Mouse (Mus musculus) heart, embryonic 11.5 days (tissue): ENCODE results near the gene Fam234b. TPM values are rescaled to one million over a fixed set of nuclear protein-coding genes. Genes with fewer than 3 reads are reported as not detected.

Experiments
- ATAC-seq: fragments of 200-750 bp; cut with Nextera tagmentation; replicated peaks from 2 replicates; pipeline ENCODE4 v1.8.0; 2017; ENCODE audit warnings: moderate library complexity; ENCODE audit not compliant: insufficient number of reproducible peaks, low FRiP score, low TSS enrichment
- H3K27ac ChIP-seq: fragments of 300-500 bp; sonication (generic); 2 replicates; pipeline ENCODE4 v1.5.1; 2014; ENCODE audit warnings: mild to moderate bottlenecking, low read depth, low read length
- H3K27me3 ChIP-seq: fragments of 300-500 bp; sonication (generic); 2 replicates; pipeline ENCODE4 v1.6.1; 2014; ENCODE audit warnings: mild to moderate bottlenecking, low read length, mixed read lengths; ENCODE audit not compliant: control insufficient read depth, insufficient read depth
- H3K36me3 ChIP-seq: fragments of 300-500 bp; sonication (generic); 2 replicates; pipeline ENCODE4 v1.6.1; 2014; ENCODE audit warnings: mild to moderate bottlenecking, low read length, moderate library complexity, mixed read lengths; ENCODE audit not compliant: control insufficient read depth, insufficient read depth
- H3K4me1 ChIP-seq: fragments of 300-500 bp; sonication (generic); 2 replicates; pipeline ENCODE4 v1.6.1; 2014; ENCODE audit warnings: low read length; ENCODE audit not compliant: control insufficient read depth, insufficient read depth
- H3K4me2 ChIP-seq: fragments of 300-500 bp; sonication (generic); 2 replicates; pipeline ENCODE4 v1.6.1; 2014; ENCODE audit warnings: mild to moderate bottlenecking, moderate library complexity
- H3K4me3 ChIP-seq: fragments of 300-500 bp; sonication (generic); 2 replicates; pipeline ENCODE4 v1.5.1; 2014; ENCODE audit warnings: low read depth, low read length
- H3K9ac ChIP-seq: fragments of 300-500 bp; sonication (generic); 2 replicates; pipeline ENCODE4 v1.6.1; 2014; ENCODE audit warnings: mild to moderate bottlenecking, low read depth, low read length, moderate library complexity
- H3K9me3 ChIP-seq: fragments of 300-500 bp; sonication (generic); replicated peaks from 2 replicates; pipeline ENCODE4 v1.6.1; 2016; ENCODE audit warnings: low read length; ENCODE audit not compliant: control insufficient read depth
- WGBS: fragments of 180-500 bp; shearing (Covaris S2); extraction: QIAGEN DNeasy Blood & Tissue Kit; methylation state at CpG from one replicate; pipeline ENCODE4 v1.1.7; 2014; ENCODE audit not compliant: insufficient replicate concordance; 5-methylcytosine and 5-hydroxymethylcytosine counted together
- polyA plus RNA-seq: library from polyadenylated mRNA; unstranded; fragments of >200 nt; fragmentation: Nextera tagmentation; extraction: Ambion mirVana; gene quantifications from 2 replicates; pipeline ENCODE4 v1.2.1, GENCODE M21; 2014

The Fam234b gene
- polyA plus RNA-seq, 1 experiment from 2014 or later: 11.3 TPM

DNA sequence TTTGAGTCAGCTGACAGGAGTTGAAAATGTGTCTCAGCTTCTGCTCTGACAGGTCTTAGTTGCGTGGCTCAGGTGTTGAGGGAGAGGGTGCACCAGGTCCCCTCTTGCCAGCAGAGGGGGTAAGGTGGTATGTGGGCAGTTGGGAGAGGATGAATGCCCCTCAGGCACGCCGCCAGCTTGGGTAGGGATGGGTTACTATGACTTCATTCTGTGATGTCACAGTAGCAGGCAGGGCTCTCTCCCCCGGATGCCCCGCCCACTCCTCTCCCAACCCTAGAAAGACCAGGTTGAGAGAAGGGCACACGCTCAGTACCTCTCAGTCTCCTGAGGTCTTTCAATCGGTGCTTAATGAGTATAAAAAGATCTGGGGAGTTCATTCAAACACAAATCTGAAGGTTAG, 56.4 kb downstream of the Fam234b start, which contains the start of gene Gsg1:
Gene Gsg1, minus strand, starts transcription at position 199 of the 400 bp plus-strand sequence.
- H3K4me3 ChIP-seq: no peak within 1 kb of the TSS
- no peaks in the 10 kb centered on the region for H3K9me3 ChIP-seq
- H3K4me2 ChIP-seq: no peak within 1 kb of the TSS
- peaks cover 14% of the 10 kb centered on the region for H3K4me1 ChIP-seq
- no peaks in the 10 kb centered on the region for H3K36me3 ChIP-seq
- no peak within 1 kb of the TSS for H3K9ac ChIP-seq
- 82% methylated on average over 7 of the region's 7 CpGs for WGBS
- H3K27me3 ChIP-seq: no peaks in the 10 kb centered on the region
- H3K27ac ChIP-seq: no peak within 1 kb of the TSS
- no peak for ATAC-seq

DNA sequence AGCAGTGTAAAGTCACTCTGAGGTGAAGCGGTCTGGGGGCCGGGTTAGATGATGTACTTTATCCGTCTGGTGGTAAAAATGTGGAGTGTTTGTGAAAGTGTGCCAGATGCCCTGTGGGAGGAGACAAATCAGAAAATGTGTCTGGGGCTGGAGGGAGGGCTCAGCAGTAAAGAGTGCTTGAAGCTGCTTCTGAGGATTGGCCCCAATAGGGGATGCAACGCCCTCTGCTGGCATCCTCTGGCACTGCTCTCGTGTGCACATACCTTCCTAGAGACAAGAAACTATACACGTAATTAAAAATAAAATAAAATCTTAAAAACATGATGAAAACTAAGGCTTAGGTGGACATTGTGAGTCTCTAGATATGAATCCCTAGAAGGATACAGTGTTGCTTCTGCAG, 62.7 kb downstream of the Fam234b start:
- no peak overlapping the region for H3K27ac ChIP-seq
- H3K27me3 ChIP-seq: no peaks in the 10 kb centered on the region
- no peaks in the 10 kb centered on the region for H3K36me3 ChIP-seq
- ATAC-seq: no peak
- no peaks in the 10 kb centered on the region for H3K4me1 ChIP-seq
- H3K9ac ChIP-seq: no peak overlapping the region
- peaks cover 3% of the 10 kb centered on the region; the same call in 1 of the 2 replicates for H3K9me3 ChIP-seq
- WGBS: 87% methylated on average over 6 of the region's 6 CpGs
- H3K4me3 ChIP-seq: no peak overlapping the region
- no peak overlapping the region for H3K4me2 ChIP-seq

GRCm38 (mm10) chr6:135261124-135261523, 63.3 kb downstream of the Fam234b start:
- H3K4me3 ChIP-seq: no peak overlapping the region
- H3K4me2 ChIP-seq: no peak overlapping the region
- ATAC-seq: no peak
- no peaks in the 10 kb centered on the region for H3K4me1 ChIP-seq
- peaks cover 3% of the 10 kb centered on the region; the same call in 1 of the 2 replicates for H3K9me3 ChIP-seq
- no peak overlapping the region for H3K27ac ChIP-seq
- no peaks in the 10 kb centered on the region for H3K36me3 ChIP-seq
- 84% methylated on average over 9 of the region's 9 CpGs for WGBS
- H3K27me3 ChIP-seq: no peaks in the 10 kb centered on the region
- H3K9ac ChIP-seq: no peak overlapping the region

GRCm38 (mm10) chr6:135262565-135262964, 64.8 kb downstream of the Fam234b start:
- H3K4me3 ChIP-seq: no peak overlapping the region
- H3K9ac ChIP-seq: no peak overlapping the region
- no peak overlapping the region for H3K4me2 ChIP-seq
- H3K36me3 ChIP-seq: no peaks in the 10 kb centered on the region
- no peak for ATAC-seq
- 65% methylated on average over 2 of the region's 2 CpGs for WGBS
- peaks cover 3% of the 10 kb centered on the region; the same call in 1 of the 2 replicates for H3K9me3 ChIP-seq
- no peaks in the 10 kb centered on the region for H3K4me1 ChIP-seq
- H3K27ac ChIP-seq: no peak overlapping the region
- no peaks in the 10 kb centered on the region for H3K27me3 ChIP-seq

- H3K4me2 ChIP-seq: no peak overlapping the region
- no peaks in the 10 kb centered on the region for H3K4me1 ChIP-seq
- peaks cover 3% of the 10 kb centered on the region; the same call in 1 of the 2 replicates for H3K9me3 ChIP-seq
- H3K36me3 ChIP-seq: no peaks in the 10 kb centered on the region
- H3K27ac ChIP-seq: no peak overlapping the region
- no peak overlapping the region for H3K4me3 ChIP-seq
- no peaks in the 10 kb centered on the region for H3K27me3 ChIP-seq
- ATAC-seq: no peak
- no peak overlapping the region for H3K9ac ChIP-seq
- 91% methylated on average over 6 of the region's 6 CpGs for WGBS
These were observed 66.4 kb downstream of the Fam234b start for GRCm38 (mm10) chr6:135264136-135264535.

DNA sequence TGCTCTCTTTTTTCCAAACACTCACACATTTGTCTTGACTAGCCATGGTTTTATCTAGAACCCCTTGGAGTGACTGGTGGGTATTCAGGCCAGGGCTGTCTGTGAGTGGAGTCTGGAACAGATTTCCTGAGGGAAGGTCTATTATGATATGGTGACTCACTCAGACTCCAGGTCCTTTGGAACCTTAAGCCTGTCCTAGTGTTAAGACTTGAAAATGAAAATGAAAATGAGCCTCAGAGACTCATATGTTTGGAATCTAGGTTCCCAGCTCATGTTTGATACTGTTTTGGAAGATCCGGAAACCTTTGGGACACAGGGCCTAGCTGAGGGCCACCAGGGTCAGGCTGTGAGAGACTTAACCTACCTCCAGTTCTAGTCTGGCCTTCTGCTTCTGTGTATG, 68.3 kb downstream of the Fam234b start:
- Histone ChIP-seq H3K4me3 (no peak overlapping the region), H3K4me2 (no peak overlapping the region), H3K9ac (no peak overlapping the region), H3K4me1 (no peaks in the 10 kb centered on the region), H3K27ac (no peak overlapping the region), H3K27me3 (no peaks in the 10 kb centered on the region), H3K9me3 (peaks cover 3% of the 10 kb centered on the region; the same call in 1 of the 2 replicates), H3K36me3 (no peaks in the 10 kb centered on the region)
- no peak for ATAC-seq
- WGBS: 84% methylated on average over 1 of the region's 1 CpGs

DNA sequence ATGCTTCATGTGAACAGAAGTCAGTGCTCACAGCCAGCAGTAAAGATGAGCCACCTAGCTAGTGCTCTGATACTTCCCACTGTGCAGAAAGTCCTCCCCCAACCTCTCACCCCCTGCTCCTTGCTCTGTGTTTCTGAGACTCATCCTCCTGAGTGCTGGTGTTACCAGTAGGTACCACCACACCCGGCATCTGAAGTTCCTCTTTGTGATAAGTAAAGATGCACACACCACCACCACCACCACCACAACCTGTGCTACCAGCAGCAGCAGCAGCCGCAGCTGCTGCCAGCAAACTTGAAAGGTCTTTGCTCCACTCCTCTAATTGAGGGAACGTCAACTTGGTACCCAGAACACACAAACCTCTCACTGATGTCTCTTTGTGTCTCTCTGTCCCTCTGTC, 69.4 kb downstream of the Fam234b start:
- Histone ChIP-seq H3K27me3 (no peaks in the 10 kb centered on the region), H3K27ac (no peak overlapping the region), H3K9me3 (peaks cover 3% of the 10 kb centered on the region; the same call in 1 of the 2 replicates), H3K9ac (no peak overlapping the region), H3K36me3 (no peaks in the 10 kb centered on the region), H3K4me2 (no peak overlapping the region), H3K4me1 (no peaks in the 10 kb centered on the region), H3K4me3 (no peak overlapping the region)
- ATAC-seq: no peak
- WGBS: 71% methylated on average over 3 of the region's 3 CpGs

DNA sequence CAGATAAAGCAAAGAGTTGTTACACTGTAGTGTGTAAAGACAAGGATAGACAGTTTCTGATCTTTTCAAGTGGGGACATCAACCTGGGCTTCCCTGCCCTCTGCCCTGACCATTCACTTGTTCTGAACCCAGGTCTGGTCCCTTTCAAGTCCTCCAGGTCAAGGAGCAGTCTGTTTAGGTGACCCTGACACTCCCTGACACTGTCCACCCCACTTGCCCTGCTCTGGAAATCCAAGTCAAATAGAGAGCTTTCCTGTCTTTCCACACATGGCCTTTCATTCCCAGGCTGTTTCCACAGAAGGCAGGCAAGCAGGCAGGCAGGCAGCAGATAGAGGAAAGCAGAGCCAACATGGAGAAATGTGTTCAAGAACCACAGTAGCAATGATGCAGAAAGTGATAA, 70.6 kb downstream of the Fam234b start:
- no peak for ATAC-seq
- Histone ChIP-seq H3K9me3 (peaks cover 3% of the 10 kb centered on the region; the same call in 1 of the 2 replicates), H3K4me3 (no peak overlapping the region), H3K27me3 (no peaks in the 10 kb centered on the region), H3K27ac (0 out of 2 replicates have a peak overlapping the region, but pooled peaks have one; percentile 35), H3K9ac (no peak overlapping the region), H3K4me2 (no peak overlapping the region), H3K36me3 (no peaks in the 10 kb centered on the region), H3K4me1 (no peaks in the 10 kb centered on the region)

- Histone ChIP-seq H3K27me3 (no peaks in the 10 kb centered on the region), H3K9ac (no peak overlapping the region), H3K4me1 (peaks cover under 1% of the 10 kb centered on the region; the same call in 1 of the 2 replicates), H3K9me3 (no peaks in the 10 kb centered on the region), H3K4me3 (no peak overlapping the region), H3K4me2 (no peak overlapping the region), H3K36me3 (no peaks in the 10 kb centered on the region), H3K27ac (no peak overlapping the region)
- no peak for ATAC-seq
- 55% methylated on average over 6 of the region's 6 CpGs for WGBS
These were observed 71.8 kb downstream of the Fam234b start for GRCm38 (mm10) chr6:135269626-135270025.
